Mouse (Mus musculus) ovary, postnatal 36 days (tissue): ENCODE results near the gene Knstrn.

Experiments used
- DNase-seq: peaks from one replicate; pipeline ENCODE4 v3.0.0; 2022; ENCODE audit warnings: low spot score, mixed read lengths

The Knstrn gene

DNA sequence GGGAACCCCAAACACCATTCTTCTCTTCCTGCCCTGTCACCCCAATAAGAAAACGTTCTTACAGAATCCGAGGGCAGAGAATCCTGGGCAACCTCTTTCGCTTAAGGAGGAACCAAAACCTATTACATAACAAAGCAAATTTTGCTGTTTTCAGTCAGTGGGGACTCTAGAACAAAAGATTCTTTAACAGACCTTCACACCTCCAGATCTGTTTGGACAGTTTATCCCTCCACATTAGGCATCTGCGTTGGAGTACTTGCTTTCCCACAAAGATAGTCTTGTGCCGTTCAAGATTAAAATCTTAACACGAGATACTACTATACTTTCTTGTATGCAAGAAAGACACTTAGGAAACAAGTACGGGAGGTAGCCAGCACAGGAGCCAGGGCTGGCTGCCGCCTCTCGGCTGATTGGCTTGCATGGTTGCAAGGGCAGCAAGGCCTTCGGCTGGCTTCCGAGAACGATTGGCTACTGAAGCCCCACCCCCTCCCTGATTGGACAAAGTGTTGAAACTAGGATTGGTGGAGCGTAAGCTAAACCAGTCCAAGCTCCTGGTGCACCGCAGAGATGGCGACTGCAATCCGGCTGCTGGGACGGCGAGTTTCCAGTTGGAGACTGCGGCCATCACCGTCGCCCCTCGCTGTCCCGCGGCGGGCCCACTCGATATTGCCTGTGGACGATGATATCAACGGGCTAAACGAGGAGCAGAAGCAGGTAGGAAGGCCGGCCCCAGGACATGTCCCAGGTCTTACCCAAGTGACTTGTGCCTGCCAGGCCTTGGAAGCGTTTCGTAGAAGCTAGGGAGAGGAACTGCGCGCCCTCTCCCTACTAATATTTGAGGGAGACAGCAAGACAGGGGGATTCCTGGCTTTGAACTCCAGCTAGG is 47.9 kb downstream of the Knstrn start, which contains the start of gene Ivd:
TSS of gene Ivd (plus strand) at position 501 of the 886 bp plus-strand sequence.
- DNase-seq: peak; percentile 87

- no peak for DNase-seq
These were observed 48.5 kb downstream of the Knstrn start for GRCm38 (mm10) chr2:118862340-118862675.

DNA sequence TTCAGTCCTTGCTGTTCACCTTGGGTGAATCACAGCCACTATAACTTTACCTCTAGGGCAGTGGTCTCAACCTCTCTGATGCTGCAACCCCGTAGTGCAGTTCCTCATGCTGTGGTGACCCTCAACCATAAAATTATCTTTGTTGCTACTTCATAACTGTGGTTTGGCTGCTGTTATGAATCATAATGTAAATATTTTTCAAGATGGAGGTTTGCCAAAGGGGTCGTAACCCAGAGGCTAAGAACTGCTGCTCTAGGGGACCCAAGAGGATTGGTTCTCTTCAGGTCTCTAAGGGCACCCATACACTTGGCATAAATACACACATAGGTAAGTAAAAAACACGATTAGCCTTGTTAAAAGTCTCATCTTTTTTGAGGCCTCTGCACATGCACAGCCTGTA is 56.8 kb downstream of the Knstrn start:
- DNase-seq: no peak

GRCm38 (mm10) chr2:118871032-118871431 is 57.2 kb downstream of the Knstrn start:
- no peak for DNase-seq

- no peak for DNase-seq
These were observed 59.2 kb downstream of the Knstrn start for GRCm38 (mm10) chr2:118873018-118873417.

- DNase-seq: no peak
These were observed 60.2 kb downstream of the Knstrn start for GRCm38 (mm10) chr2:118873890-118874430.

DNA sequence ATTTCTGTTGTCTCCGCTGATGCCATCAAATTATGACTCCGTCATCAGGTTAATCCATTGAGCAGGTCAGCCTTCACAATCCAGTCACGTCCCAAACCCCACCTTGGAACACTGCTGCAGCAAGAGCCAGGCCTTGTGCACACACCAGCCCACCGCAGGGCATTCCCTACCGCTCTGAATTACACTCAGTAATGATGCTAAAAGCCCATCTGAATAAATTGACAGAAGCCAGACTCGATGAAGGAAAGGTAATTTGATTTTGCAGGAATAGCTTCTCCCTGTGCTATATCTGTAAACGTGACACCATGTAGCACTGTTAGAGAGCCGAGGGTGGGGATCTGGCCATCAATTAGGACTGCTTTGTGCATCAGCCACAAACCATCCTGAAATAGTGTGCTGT is 61.5 kb downstream of the Knstrn start:
- no peak for DNase-seq

DNA sequence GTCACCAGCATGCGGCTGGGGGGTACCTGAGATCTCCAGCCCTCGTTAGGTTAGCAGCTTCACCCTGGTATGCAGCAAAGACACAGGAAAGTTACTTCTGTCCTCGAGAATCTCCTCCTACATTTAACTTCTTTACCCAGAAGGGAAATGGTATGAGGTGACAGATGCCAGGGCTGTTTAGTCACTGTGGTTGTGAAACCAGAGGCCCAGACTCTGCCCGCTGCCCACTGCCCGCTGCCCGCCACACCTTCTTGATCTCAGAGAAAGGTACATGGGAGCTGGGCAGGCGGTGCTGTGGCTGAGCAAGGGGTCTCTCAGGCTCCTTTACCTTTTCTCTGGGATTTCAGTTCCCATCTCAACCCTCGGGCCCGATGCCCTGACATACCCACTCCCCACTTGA is 62.6 kb downstream of the Knstrn start:
- DNase-seq: no peak

DNA sequence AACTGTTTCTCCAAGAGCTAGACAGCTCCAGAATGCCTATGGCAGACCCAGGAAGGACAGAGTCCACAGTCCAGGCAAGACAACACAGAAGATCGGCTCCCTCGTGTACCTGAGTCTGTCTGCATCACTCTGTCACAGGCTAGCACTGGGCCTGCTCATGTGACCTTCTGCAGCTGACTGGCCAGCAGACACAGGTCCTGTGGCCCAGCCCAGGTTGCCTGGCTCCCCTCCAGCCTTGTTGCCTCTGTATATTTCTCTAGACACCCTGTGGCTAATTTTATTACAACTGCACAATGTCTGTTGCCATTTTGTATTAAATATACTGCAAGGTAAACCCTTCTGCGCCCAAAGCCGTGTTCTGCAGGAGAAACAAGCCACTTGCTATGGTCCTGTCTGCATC is 67.2 kb downstream of the Knstrn start:
- no peak for DNase-seq

GRCm38 (mm10) chr2:118881956-118882355 is 68.2 kb downstream of the Knstrn start:
- DNase-seq: no peak

DNA sequence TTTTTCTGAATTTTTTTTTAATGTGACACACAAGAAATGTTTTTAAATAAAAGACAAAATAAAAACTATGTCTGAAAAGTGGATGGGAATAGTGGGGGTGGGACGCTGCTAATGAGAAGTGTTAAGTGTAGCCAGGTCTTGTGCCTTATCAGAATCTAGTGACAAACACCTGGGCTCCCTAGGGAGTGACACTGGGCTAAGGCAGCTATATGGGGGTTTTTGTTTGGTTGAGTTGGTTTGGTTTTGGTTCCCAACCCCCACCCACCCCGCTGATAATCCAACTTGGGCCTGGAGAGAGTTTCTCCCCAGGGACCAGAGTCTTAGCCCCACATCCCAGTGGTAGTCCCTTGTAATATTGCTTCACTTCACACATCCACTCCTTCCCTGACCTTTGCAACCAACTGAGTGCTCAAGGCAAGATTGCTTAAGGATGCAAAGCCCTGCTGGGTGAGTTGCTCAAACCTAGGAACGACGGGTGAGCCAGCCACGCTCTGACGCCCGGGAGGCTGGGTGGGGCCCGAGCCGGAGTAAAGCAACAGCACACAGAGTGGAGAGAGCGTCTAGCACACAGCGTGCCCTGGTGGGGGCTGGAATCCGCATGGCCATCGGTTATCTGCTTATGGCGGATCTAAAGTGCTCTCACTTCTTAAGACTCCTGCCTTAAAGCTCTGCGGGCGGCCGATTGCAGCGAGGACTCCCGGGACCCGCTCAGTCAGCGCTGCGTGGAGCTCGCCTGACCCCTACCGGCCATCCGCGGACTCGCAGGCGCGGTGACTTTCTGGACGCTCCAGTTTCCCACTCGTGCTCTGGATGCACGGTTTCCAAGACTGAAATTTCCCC is 69.3 kb downstream of the Knstrn start:
- peak; percentile 88 for DNase-seq

- no peak for DNase-seq
These were observed 73.6 kb downstream of the Knstrn start for GRCm38 (mm10) chr2:118887440-118887839.

- no peak for DNase-seq
These were observed 74.2 kb downstream of the Knstrn start for GRCm38 (mm10) chr2:118887845-118888548.

GRCm38 (mm10) chr2:118891173-118891572 is 77.4 kb downstream of the Knstrn start:
- no peak for DNase-seq

GRCm38 (mm10) chr2:118895990-118896913 is 82.4 kb downstream of the Knstrn start:
- peak; percentile 48 for DNase-seq

DNA sequence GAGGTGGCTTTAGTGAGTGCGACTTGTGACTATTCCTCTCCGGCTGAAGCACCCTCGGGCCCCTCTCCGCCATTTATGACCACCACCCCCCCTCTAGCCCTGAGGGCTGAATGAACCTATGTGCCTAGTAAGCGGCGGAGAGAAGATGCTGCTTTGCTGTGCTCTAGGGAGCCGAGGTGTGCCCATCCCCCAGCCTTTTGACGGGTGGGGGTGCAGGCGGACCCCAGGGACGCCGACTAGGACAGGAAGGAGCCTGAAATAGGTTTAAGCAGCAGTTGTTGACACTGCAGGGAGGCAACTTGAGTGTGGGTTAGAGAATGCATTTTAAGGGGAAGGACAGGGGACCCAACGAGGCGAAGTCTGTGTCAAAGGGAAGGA is 83.1 kb downstream of the Knstrn start:
- no peak for DNase-seq

- DNase-seq: no peak
These were observed 83.6 kb downstream of the Knstrn start for GRCm38 (mm10) chr2:118897392-118897791.

DNA sequence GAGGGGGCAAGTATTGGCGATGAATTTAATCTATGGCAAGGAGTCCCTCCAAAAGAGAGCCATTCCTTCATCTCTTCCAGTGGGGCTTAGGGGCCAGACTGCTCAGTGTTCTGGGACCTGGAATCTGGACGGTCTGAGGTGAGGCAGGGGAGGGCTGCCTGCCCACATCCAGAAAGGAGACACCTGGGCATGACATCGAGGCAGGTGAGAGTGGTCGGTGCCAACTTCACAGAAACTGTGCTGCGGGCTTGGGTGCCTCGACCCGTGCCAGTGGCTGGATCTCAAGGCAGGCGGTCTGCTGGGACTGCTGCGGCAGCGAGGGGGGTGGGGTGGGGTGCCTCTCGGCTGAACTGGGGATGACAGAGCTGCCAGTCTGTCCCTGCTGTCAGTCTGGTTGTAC is 84.0 kb downstream of the Knstrn start:
- no peak for DNase-seq

- DNase-seq: no peak
These were observed 85.0 kb downstream of the Knstrn start for GRCm38 (mm10) chr2:118898771-118899170.

- no peak for DNase-seq
These were observed 85.5 kb downstream of the Knstrn start for GRCm38 (mm10) chr2:118899306-118899705.
